In the genomic region with DNA sequence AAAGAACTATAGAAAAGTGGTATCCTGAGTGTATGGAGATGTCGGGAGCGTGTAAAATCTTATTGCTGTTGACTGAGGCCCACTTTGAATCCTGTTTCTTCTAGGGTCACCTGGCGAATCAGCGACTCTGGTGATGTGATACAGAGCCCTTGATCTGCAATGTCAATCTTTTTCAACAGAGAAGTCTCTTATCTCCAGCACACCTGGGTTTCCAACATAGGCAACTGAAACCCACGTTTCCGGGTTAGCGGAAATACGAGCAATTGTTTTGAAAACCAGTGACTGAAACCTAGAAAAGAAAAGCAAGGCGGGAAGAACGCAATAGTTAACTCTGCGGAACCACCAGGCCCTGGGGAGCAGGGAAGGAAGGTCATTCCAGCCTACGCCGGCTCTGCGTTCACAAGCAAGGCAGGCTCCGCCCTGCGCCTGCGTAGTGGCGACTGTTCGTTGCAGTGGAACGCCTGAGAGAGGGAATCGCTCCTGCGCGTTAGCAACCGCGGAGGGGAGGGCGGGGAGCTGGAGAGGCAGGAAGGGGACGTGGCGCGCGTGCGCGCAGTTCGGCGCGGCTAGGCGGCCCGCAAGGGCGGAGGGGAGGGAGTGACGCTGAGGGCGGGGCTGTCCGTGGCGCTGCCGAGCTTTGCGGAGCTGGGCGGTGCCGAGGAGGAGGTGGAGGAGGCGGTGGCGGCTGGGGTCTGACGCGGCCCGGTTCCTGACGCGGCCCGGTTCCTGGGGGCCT, we compare ENCODE assay signal across 1 mouse cellular context.
TF ChIP-seq lines count a peak whose summit lies in the region.

A gene (plus strand): TSS at position 436 of the 736 bp plus-strand sequence.

TF ChIP-seq in MEL, 35 proteins besides CTCF, POLR2A, EP300 and RAD21 (continued from another document):
- peak; percentile 56; the same call in 1 of the 2 replicates for TF ChIP-seq KAT2A (conservative IDR thresholded peaks at IDR 0.05; ENCODE audit: low read depth, low read length)
- TF ChIP-seq USF1 (IDR thresholded peaks at IDR 0.05; ENCODE audit: low read depth, low read length): peak; percentile 54; the same call in 1 of the 2 replicates
- TF ChIP-seq CHD1 (IDR thresholded peaks at IDR 0.05; ENCODE audit: low read depth, low read length): no peak; the same call in 1 of the 2 replicates
- TF ChIP-seq MEF2A (IDR thresholded peaks at IDR 0.05; ENCODE audit: extremely low read depth, insufficient replicate concordance, low read depth, low read length, poor library complexity, severe bottlenecking): peak; percentile 58; the same call in 1 of the 2 replicates
- peak; percentile 99 for TF ChIP-seq MAZ (IDR thresholded peaks at IDR 0.05; ENCODE audit: low read depth, low read length)
- no peak for TF ChIP-seq POLR2AphosphoS5 (IDR thresholded peaks at IDR 0.05; ENCODE audit: borderline replicate concordance, low read depth, low read length)
- peak; percentile 47 for TF ChIP-seq ZNF384 (IDR thresholded peaks at IDR 0.05; ENCODE audit: low read depth, low read length)
- peak; percentile 83; the same call in 1 of the 2 replicates for TF ChIP-seq UBTF (IDR thresholded peaks at IDR 0.05; ENCODE audit: borderline replicate concordance, insufficient read depth, low read depth, low read length)
- TF ChIP-seq NRF1 (IDR thresholded peaks at IDR 0.05; ENCODE audit: insufficient read depth, low read depth, low read length, poor library complexity, severe bottlenecking): peak; percentile 100; the same call in 1 of the 2 replicates
- peak; percentile 65 for TF ChIP-seq ETS1 (IDR thresholded peaks at IDR 0.05; ENCODE audit: low read depth, low read length)
- peak; percentile 65; the same call in 1 of the 2 replicates for TF ChIP-seq TCF12 (IDR thresholded peaks at IDR 0.05; ENCODE audit: low read depth, low read length)
- no peak for TF ChIP-seq RCOR1 (IDR thresholded peaks at IDR 0.05; ENCODE audit: low read depth, low read length)
